Mouse (Mus musculus) layer of hippocampus, postnatal 10 days (tissue): ENCODE data around the gene Nktr. TPM values are rescaled to one million over a fixed set of nuclear protein-coding genes. Genes with fewer than 3 reads are reported as not detected.

Source experiments
- DNase-seq, 2 experiments: peaks; one replicate each; pipeline ENCODE4 v3.0.0; 2021; ENCODE audit warnings: low spot score in 2 of 2
- total RNA-seq, 2 experiments: library from RNA; stranded (reverse); gene quantifications; 2 replicates each; pipeline ENCODE4 v1.2.3; 2021

Gene Nktr
- total RNA-seq, 2 experiments from 2014 or later = 110 to 133 TPM

DNA sequence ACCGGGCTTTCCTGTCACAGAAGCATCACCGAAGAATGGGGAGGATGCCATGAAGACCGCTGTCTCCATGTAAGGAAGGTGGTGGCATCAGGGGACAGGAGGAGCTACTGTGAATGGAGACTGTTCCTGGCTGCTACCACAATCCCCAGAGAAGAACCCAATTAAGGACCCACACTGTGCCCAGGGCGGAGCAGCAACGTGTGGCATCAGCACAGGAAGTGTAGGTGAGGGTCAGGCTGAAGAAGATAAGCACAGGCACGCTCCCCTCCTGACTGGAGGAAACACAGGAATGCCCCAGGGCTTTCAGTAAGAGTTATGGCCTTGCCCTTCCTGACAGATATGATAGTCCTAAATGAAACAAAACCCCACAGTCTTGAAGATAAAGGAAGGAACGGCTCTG, 83.8 kb downstream of the Nktr start:
- no peak for DNase-seq

Other genes starting within 250 kb of the Nktr start
- gene Cck, start 223.5 kb upstream of the Nktr start, total RNA-seq = 100 to 1,000 TPM; 453 to 489 TPM
- gene Lyzl4, start 77.1 kb upstream of the Nktr start, total RNA-seq = 1 to 10 TPM in 1 of 2 experiments, not detected in 1; 1.1 TPM
- 10 to 100 TPM in 1 of 2 experiments, 1 to 10 TPM in 1; 10.0 to 10.3 TPM for gene Vipr1, start 76.5 kb upstream of the Nktr start, total RNA-seq
- 10 to 100 TPM; 30.4 to 33.4 TPM for gene Sec22c, start 13.7 kb upstream of the Nktr start, total RNA-seq
- gene Ss18l2, start 8.8 kb upstream of the Nktr start, total RNA-seq = 10 to 100 TPM; 80.7 to 87.9 TPM
- 100 to 1,000 TPM; 104 to 108 TPM for gene Zfp651, start 40.2 kb downstream of the Nktr start, total RNA-seq
- gene Klhl40, start 58.4 kb downstream of the Nktr start, total RNA-seq = 1 to 10 TPM; 2.9 to 3.2 TPM
- 1 to 10 TPM; 2.8 to 2.9 TPM for gene Hhatl, start 73.3 kb downstream of the Nktr start, total RNA-seq
- gene Ccdc13, start 120.3 kb downstream of the Nktr start, total RNA-seq = 1 to 10 TPM; 6.6 to 7.7 TPM
- 100 to 1,000 TPM in 1 of 2 experiments, 10 to 100 TPM in 1; 99.3 to 103 TPM for gene Higd1a, start 139.2 kb downstream of the Nktr start, total RNA-seq
- gene Ackr2, start 179.2 kb downstream of the Nktr start, total RNA-seq = 1 to 10 TPM; 2.4 to 4.1 TPM
- not detected for gene Cyp8b1, start 197.1 kb downstream of the Nktr start, total RNA-seq
- 1 to 10 TPM; 3.1 to 4.2 TPM for gene Fam198a, start 231.8 kb downstream of the Nktr start, total RNA-seq